Mouse (Mus musculus) lung, postnatal 14 days (tissue): Measurements from ENCODE around the gene Fut8.

Experiments used
- DNase-seq: peaks from one replicate; pipeline ENCODE4 v3.0.0; 2021

Fut8 gene

DNA sequence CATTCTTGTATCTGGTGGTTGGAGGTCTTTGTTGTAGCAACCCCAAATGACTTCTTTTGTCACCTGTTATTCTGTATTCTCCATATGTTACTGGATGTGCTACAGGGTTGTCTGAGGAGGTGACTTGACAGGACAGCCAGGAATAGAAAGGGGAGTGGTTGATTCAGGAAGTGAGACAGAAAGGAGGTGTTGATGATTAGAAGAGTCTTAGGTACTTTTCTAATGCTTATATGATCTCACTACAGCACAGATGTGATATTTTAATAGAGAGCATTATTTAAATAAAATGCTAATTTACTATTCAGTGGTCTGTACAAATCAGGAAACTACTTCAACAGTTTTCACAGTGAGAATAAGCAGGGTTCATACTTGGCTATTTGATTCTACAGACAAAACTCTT, 71.6 kb downstream of the Fut8 start:
- no peak for DNase-seq

DNA sequence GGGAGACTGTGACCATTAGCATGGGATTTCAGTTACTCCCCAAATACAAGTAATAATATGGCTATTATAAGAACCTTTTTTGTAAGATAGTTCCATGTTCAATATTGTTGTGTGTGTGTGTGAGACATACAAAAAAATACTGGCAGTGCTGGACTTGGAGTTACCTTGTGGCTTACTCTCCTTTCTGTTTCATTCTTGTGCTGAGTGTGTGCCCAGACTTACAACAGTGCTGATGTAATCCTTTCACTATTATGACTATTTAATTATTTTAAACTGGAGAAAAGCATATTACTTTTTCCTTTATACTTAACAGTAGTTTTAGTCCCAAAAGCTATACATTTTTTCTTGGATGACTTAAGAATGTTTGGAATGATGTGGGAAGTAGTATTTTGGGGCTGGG, 75.6 kb downstream of the Fut8 start:
- no peak for DNase-seq

DNA sequence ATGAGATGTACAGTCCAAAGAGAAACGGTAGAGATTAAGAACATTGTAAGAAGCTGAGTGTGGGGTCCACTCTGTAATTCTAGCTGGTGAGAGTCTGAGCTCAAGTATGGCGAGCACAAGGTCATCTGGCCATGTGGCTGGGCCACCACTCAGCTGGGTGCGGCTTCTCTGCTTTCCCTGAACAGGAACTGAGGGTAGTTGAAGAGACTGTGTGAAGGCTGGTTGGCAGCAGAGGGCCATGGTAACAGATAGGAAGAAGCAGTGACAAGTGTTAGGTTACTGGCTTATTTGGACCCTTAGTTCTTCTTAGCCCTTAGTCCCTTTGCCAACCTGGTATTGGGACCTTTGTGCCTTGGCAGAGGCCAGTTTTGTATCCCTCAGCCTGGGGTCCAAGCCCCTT, 86.2 kb downstream of the Fut8 start:
- DNase-seq = no peak

DNA sequence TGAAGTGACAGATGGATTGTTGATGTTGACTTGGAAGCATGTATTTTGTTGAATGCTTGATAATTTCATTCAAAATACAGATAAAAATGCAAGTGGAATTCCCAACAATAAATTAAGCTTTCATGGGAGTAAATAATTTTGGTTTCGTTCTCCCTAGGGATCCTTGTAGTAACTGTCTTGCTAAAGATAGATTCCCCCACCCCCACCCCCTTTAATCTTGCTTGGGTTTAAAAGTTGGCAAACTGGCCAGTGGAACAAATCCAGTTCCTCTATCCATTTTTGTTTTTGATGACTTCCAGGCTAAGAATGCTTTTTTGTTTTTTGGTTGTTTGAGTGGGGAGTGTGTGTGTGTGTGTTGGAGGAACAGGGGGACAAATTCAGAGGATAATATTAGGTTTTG, 108.6 kb downstream of the Fut8 start:
- peak; percentile 4 for DNase-seq

DNA sequence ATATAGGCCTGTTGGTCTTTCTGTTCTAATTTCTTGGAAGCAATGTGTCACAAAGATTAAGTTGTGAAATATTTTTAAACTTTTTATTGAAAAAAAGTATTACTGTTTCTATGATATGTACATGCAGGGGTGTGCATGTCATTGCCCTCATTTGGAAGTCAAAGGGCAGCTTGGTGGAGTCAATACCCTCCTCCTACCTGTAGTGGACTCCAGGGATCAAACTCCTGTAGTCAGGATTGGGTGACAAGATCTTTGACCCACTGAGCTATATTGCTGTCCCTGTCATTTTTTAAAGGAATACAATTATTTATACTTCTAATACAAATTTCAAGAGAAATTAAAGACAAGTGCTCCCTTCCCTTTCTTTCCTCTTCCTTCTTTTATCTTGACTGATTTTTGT, 111.6 kb downstream of the Fut8 start:
- no peak for DNase-seq

DNA sequence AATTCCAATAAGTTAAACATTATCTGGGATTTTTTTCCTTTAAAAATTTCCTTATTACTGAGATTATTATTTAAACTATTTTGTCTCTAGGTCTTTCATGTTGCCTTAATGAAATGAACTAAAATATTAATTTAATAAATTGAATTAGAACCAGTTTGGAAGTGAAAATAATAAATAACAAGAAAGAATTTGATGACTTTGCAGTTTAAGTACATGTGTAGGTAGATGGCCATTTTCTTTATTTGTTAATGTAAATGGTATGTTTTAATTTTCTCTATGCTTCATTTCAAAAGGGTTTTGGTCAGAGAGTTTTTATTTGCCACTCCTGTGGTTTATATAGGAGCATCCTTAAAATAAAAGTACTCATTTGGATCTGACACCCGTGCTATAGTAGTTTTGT, 177.8 kb downstream of the Fut8 start:
- no peak for DNase-seq

DNA sequence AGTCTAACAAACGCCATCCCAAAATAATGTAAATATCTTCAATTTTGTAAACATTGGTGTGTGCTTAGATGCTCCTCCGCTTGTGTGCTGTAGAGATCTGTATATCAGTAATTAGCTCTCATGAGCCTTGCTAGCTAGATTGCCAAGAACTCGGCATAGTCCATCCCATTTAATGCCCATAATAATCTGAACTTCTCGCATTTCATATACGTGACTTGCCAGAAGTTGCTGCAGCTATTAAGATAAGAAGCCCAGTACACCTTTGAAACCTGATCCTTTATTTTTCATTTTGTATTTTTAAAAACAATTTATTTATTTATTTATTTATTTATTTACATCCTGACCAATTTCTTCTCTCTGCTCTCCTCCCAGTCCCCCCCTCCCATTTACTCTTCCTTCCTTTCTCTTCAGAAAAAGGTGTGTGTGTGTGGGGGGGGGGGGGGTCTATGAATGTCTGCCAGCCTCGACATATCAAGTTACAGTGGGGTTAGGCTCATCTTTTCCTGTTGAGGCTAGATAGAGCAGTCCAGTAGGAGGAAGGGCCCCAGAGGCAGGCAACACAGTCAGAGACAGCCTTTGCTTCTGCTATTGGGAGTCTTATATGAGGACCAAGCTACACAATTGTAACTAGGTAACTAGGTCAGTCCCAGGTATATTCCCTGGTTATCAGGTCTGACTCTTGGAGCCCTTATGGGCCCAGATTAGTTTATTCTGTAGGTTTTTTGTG, 183.9 kb downstream of the Fut8 start:
- no peak for DNase-seq

DNA sequence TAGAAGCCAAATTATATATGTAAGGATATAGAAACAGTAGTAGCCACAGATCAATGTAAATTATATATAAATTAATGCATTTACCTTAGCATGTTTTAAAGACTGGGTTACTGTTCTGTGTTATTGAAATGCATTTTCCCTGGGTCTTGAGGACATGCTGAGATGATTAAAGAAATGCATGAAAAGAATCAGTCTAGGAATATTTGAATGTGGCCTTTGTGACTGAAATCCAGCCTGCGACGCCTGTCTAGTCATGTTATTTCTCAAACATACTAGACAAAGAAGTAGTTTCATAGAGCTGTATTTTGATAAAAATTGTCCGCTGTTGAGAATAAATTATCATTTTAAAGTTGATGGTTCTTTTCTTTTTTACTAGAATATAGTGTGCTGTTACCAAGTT, 188.2 kb downstream of the Fut8 start:
- no peak for DNase-seq

DNA sequence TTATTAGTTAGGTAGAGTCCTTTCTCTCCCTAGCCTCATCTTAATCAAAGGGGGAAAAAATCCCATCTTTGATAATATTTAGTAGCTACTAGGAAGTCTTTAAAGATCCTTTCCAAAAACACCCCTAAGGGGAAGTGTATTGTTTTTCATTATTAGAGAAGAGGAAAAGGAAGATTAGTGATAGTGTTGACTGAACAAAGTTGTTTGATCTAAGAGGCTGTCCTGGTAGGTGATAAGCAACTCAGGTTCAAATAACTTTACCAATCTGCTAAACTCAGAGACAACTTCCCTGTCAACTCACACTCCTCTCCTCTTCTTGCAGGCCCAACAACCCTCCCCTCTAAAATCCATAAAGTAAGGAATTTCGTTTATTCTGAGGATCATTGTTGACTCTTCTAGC, 190.2 kb downstream of the Fut8 start:
- DNase-seq = no peak

DNA sequence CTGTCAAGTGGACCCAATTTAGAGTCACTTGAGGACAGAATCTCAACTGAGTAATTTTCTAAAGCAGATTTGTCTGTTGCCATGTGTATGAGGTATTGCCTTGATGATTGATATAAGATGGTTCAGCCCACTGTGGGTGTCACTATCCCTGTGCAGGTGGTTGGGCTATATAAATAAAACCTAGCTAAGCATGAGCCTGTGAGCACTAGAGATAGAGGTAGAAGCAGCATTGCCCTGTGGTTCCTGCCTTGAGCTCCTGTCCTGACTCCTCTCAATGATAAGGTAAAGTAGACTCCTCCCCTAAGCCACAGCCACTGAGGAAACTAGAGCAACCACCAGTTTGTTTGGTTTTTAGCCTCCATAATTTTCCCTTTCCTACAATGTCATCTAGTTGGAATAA, 191.5 kb downstream of the Fut8 start:
- DNase-seq = no peak

DNA sequence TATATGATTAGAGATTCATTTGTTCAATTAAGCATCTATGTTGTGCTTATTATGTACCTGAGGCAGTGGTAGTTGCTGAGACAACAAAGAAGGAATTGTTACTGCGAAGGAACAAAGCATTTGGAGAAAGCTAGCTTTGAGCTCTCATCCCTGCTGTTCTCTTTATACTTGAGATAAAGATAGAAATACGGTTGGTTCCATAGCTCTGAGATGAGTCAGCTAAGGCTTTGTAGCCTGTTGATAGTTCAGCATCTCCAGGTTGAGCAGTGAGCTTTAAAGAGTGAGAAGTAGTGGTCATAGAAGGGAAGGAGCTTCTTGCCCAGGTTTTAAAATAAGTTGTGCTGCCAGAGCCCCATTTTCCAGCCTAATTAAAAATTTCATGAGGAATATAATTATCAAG, 198.8 kb downstream of the Fut8 start:
- DNase-seq = no peak

DNA sequence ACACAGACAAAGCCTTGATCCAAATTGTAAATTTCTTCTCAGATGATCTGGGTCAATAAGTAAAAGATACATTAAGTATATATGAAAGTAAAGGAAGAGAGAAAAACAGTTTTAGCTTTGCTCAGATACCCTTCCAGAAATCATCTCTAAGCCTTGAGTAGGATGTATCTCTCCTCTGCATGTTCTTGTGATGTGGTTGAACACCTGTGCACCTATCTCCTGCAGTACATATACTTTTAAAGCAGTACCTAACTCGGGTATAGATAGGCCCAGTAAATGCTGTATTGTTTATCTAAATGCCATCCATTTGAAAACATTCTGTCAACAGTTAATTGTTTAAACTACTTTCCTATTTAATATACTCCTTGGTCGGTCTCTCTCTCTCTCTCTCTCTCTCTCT, 212.9 kb downstream of the Fut8 start:
- no peak for DNase-seq

DNA sequence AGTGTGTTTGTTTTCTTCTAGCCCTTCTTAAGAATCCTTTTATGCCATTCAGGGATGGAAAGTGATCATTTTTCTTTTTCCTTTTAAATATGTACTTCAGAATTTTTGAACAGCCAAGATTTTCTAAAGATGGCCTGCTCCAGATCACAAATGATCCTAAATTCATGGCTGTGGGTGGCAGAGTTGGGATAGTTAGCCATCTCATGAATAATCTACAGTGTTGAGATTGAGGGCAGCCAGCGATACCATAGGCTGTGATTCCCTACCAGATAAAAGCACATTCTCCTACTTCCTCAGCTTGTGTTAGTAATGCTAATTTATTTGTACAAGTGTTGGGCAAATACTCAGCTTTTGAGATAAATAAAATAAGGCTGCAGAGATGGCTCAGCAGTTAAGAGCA, 228.3 kb downstream of the Fut8 start:
- no peak for DNase-seq

DNA sequence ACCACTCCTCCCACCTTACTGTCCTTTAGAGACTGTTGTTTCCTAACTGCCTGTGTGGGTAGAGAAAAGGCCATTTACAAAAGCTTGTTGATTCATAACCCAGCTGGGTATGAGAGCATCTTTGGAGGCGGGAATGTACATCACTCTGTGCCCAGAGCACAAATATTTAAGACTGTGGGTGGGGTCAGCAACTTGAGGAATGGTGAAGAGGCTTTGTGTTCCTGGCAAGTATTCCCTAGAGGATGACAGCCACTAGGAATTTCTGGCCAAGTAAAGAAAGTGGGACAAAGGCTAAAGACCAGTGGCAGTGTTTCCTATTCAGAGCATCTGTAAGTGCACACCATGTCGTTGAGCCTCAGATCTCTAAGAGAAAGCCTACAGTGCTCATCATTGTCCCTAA, 242.0 kb downstream of the Fut8 start:
- no peak for DNase-seq

DNA sequence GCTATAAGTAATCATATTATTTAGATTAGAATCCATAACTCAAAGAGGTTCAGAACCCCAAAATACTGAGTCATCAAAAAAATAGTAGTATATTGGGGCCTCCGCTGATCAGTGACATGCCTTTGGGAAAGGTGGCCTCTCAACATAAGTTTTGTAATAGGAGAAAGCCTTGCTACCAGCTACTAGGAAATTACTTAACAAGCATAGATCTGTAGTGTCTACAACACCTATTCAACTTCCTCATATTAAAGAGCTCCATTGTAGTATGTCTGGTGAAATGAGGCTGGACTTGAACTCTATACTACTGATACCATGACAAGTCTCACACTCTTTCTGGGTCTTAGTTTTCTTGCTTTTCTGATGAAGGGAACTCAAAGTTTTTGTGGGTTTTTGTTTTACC, 243.2 kb downstream of the Fut8 start:
- no peak for DNase-seq

DNA sequence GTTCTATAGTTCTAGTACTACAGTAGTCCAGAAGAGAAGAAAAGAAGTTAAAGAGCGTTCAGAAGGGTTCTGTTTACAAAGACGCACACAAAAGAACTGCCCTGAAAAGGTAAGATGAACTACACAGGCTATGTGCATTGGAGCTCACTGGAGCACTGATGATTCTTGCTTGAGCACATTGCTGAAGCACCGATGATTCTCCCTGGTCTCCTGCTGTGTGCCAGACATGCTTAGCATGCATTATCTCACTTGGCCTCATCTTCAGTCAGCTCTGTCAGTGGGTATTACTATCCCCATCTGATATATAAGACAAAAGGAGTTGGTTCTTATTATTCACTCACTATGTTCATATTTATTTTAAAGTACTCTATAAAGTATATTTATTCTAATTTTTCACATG, 243.9 kb downstream of the Fut8 start:
- DNase-seq = no peak

DNA sequence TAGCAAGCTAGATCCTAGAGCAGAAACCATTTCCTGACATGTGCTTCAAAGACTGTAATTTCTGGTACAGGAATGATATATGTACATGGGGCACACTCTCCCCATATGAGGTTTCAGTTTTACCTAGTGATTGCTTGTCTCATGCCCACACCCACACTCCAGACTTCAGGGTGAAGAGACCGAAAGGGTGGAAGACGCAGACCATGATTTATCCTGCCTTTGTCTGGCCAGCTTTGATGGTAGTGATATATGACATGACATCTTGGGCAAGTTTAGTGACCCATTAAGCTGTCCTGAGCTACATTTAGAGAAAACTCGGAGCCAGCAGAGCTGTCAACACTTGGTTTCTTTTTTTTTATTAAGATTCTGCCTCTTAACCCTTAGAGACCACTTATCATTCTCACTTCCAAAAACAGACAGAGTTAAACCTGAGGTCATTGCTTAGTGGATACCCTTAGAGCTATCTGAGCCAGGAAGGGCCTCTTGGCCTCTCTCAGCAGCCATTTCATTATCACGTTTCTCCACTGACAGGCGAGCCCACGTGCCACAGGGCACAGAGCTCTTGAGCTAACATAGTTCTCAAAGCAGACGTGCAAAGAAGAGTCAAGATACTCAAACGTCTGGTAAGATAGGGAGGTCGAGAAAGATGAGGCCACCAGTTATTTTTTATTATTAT, 245.4 kb downstream of the Fut8 start:
- no peak for DNase-seq

DNA sequence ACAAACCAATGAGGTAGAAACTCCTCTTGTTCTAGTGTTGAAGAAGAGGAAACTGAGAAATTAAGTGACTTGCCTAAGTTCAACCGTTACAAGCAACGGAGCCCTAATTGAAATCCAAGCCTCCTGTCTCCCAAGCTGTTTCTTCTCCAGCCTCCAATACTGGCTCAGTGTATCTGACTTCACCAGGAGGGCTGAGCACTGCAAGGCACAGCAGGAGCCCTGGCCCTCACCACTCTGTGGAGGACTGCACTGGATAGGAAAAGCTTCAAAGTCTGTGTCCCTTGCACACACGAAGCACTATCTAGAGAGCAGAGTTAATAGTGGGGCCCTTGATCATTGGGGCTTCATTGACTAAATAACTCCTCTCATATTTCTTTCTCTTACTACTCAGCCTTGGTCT, 246.8 kb downstream of the Fut8 start:
- no peak for DNase-seq

DNA sequence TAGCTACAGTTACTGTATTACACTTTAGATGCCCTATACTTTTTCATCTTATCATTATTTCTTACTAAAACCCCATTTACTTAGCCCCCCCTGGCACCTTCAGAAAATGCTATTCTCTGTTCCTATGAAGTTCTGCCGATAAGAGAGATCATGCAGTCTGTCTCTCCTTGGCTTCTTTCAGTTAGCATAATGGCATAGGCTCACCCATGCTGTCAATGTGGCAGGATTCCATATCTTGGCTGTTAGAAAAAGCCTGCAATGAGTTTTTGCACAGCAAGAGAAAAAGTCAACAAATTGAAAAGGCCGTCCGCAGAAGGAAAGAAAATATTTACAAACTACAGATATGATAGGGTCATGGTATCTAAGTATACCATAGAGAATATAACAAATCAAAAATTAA, 253.6 kb downstream of the Fut8 start:
- DNase-seq = no peak

DNA sequence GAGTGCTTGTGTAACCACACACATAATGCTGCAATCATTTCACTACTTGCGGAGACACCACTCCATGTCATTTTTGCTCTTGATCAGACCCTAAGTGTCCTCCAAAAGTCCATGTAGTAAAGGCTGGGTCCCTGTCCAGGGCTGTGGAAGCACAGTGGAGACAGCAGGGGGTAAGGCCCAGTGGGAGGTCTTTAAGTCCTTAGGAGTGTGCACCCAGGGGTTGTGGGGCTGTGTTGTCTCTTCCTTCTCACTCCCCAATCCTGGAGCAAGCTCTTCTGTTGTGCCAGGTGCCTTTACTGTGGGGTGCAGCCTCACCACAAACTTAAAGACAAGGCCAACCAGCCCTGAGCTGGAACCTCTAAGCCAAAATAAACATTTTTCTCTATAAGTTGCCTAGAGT, 257.9 kb downstream of the Fut8 start:
- DNase-seq = no peak

DNA sequence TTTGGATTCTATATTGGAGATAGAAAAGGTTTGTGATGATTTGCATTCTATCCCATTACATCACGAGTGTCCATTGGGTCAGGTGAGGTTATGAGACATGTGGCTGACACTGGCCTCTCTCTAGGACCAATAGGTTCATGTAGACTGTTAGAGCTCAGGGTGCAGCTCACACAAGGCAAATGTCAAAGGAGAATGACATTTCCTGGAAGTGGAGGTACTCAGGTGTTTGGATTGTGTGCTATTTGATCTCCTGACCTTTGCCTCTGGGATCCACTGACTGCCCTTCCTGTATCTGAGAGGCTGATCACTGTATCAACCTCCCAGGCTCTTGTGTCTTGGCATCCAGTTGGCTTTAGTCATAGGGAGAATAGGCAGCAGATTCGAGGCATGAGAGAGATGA, 260.2 kb downstream of the Fut8 start:
- DNase-seq = no peak

DNA sequence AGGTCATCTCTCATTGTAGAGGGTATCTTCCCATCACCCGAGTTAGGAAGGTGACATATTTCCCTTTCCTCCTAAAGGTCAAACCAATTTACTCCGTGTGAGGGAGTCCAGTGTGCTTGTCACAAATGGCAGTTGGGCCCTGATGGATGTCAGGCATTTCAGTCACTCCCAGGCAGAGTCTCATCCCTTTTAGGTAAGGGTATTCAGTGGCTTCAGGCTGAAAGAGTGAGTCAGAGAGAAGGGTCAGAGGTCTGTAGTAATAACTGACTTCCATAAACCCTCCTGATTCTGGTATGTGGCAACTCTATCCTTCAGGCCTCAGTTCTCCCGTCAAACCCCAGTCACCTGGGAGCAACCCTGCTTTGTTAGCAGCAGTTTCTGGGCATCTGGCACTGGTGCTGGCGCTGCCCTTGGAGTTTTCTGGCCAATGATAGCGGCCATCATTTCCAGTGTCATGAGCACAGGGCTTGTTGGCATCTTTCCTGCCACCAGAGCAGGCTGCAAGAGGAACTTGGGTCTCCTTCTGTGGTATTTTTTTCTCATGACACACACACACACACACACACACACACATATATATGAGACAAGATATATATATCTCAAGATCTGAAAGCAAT, 262.6 kb downstream of the Fut8 start:
- DNase-seq = no peak

DNA sequence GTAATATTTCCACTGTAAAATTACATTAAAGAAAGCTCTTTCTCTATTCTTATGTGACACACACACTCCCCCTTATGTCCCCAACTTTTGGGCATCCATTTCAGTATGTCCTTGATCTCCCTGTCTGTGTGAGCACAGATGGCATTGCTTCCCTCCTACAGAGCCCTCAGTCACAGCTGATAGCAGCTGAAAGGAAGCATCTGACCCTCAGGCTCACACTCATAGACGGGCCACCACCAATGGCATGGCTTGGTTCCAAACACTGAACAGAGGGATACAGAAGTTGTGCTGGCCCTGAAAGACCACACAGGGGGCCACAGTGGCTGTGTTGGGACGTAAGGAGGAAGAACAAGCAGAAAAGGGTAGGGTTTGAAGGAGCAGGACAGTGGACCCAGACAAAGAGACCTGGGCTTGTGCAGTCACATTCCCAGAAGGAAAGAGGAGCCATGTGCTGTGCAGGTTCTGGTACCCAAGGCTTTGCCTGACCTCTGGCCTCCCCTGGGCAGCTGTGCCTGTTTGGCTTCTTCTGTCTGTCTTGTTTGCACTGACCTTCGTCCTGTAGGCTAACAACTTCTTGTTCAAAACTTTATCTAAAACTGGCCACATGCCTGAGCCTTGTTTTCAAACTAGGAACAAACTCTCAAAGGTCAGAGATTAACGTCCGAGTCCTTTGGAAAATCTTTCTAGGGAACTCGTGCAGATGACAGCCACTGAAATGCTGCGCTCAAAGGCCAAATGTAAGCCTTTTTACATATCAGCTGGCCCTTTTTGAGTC, 263.7 kb downstream of the Fut8 start:
- no peak for DNase-seq

DNA sequence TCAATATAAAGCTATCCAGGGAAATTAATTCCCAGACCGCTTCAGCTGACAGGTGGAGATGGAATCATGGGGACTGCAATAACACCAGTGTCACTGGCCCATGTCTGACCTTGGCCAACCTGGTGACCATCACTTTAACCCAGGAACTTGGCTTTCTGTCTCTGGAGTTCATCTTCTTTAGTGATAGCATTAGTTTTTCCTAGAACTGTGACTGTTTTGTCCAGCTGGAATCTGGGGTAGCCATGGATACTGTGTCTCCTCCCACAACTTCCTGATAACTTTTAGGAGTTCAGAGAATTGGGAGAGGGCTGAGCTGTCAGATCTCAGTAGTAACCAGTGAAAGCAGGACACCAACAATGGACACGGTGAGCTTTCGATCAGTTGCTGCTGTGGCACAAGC, 264.3 kb downstream of the Fut8 start:
- no peak for DNase-seq
